Mouse (Mus musculus) heart, adult 2 months (tissue): ENCODE measurements around the gene Cst11. TPM values are rescaled to one million over a fixed set of nuclear protein-coding genes. Genes with fewer than 3 reads are reported as not detected.

Source experiments
- DNase-seq, 2 experiments: peaks; one replicate each; pipeline ENCODE4 v3.0.0; 2021
- H3K27ac ChIP-seq: fragments of 200-600 bp; 2 replicates; pipeline ENCODE4 v1.8.1; 2022
- H3K27me3 ChIP-seq: fragments of 200-500 bp; 2 replicates; pipeline ENCODE4 v1.6.1; 2012; ENCODE audit warnings: mild to moderate bottlenecking, low read length, inconsistent platforms, mixed read lengths; ENCODE audit not compliant: control insufficient read depth, insufficient read depth
- H3K36me3 ChIP-seq: fragments of 200-500 bp; 2 replicates; pipeline ENCODE4 v1.6.1; 2012; ENCODE audit warnings: low read length, inconsistent platforms; ENCODE audit not compliant: control insufficient read depth, insufficient read depth
- H3K4me1 ChIP-seq: fragments of 200-500 bp; 2 replicates; pipeline ENCODE4 v1.6.1; 2011; ENCODE audit warnings: low read length; ENCODE audit not compliant: control insufficient read depth, insufficient read depth
- H3K4me3 ChIP-seq: fragments of 200-600 bp; 2 replicates; pipeline ENCODE4 v1.8.1; 2022
- H3K79me2 ChIP-seq: fragments of 200-500 bp; replicated peaks from 2 replicates; pipeline ENCODE4 v1.6.1; 2012; ENCODE audit warnings: mild to moderate bottlenecking, inconsistent platforms, low read length, moderate library complexity, mixed read lengths; ENCODE audit not compliant: control insufficient read depth, insufficient read depth
- H3K9ac ChIP-seq: fragments of 200-500 bp; 2 replicates; pipeline ENCODE4 v1.6.1; 2012; ENCODE audit warnings: low read depth, mild to moderate bottlenecking, control low read depth, inconsistent platforms, low read length, mixed read lengths
- CTCF ChIP-seq: fragments of 200-600 bp; IDR thresholded peaks from 2 replicates; pipeline ENCODE4 v1.8.1; 2022; ENCODE audit warnings: antibody characterized with exemption, mild to moderate bottlenecking, moderate library complexity
- EP300 ChIP-seq: fragments of 200-500 bp; IDR thresholded peaks from 2 replicates; pipeline ENCODE4 v1.6.1; 2011; ENCODE audit warnings: low read depth, low read length, control low read depth; ENCODE audit not compliant: insufficient read depth
- POLR2A ChIP-seq: fragments of 200-500 bp; IDR thresholded peaks from 2 replicates; pipeline ENCODE4 v1.6.1; 2011; ENCODE audit warnings: mild to moderate bottlenecking, low read depth, low read length, control low read depth; ENCODE audit not compliant: insufficient read depth
- WGBS: fragments of 180-500 bp; shearing (Covaris S2); methylation state at CpG from one replicate; pipeline ENCODE4 v1.1.7; 2018; 5-methylcytosine and 5-hydroxymethylcytosine counted together
- intact Hi-C: fragments of 180-260 bp; cut with DNase I; formaldehyde crosslinking; loops from one replicate; pipeline ENCODE4 v1.15.1; 2025
- polyA plus RNA-seq: library from polyadenylated mRNA; depleted of rRNA; stranded (reverse); fragments of >200 nt; gene quantifications from 2 replicates; pipeline ENCODE4 v1.2.3, GENCODE M21; 2012
- total RNA-seq, 2 experiments: library from RNA; stranded (reverse); gene quantifications; 2 replicates each; pipeline ENCODE4 v1.2.3; 2021

The Cst11 gene
- total and polyA plus RNA-seq, 3 experiments = not detected

GRCm38 (mm10) chr2:148781709-148782108 lies 10.4 kb upstream of the Cst11 start, which contains the start of gene 8030411F24Rik:
TSS of gene 8030411F24Rik (plus strand) at chr2:148782009.
- TF ChIP-seq EP300 = no peak
- no peak for TF ChIP-seq POLR2A
- no peak for TF ChIP-seq CTCF
- Histone ChIP-seq H3K27ac (no peak within 1 kb of the TSS), H3K36me3 (no peaks in the 10 kb centered on the region), H3K27me3 (no peaks in the 10 kb centered on the region), H3K4me3 (no peak within 1 kb of the TSS), H3K9ac (no peak within 1 kb of the TSS), H3K4me1 (no peaks in the 10 kb centered on the region), H3K79me2 (no peaks in the 10 kb centered on the region)
- 8% methylated on average over 1 of the region's 1 CpGs for WGBS
- intact Hi-C loops = no loop called here
- no peak for DNase-seq

- Histone ChIP-seq H3K27me3 (no peaks in the 10 kb centered on the region), H3K79me2 (no peaks in the 10 kb centered on the region), H3K36me3 (no peaks in the 10 kb centered on the region), H3K4me3 (no peak overlapping the region), H3K9ac (no peak overlapping the region), H3K4me1 (no peaks in the 10 kb centered on the region), H3K27ac (no peak overlapping the region)
- WGBS = 100% methylated on average over 1 of the region's 1 CpGs
- no peak for DNase-seq
- TF ChIP-seq EP300 (no peak), CTCF (no peak), POLR2A (no peak)
- intact Hi-C loops = no loop called here
Measured at GRCm38 (mm10) chr2:148763648-148764388, 7.5 kb downstream of the Cst11 start.

GRCm38 (mm10) chr2:148754310-148754846 lies 16.9 kb downstream of the Cst11 start:
- intact Hi-C loops = loop anchor here (5.0 kb wide), 1 partner anchor 98 kb away; no protein-coding TSS in a partner anchor
- 60% methylated on average over 1 of the region's 1 CpGs for WGBS
- no peak overlapping the region for H3K27ac ChIP-seq

GRCm38 (mm10) chr2:148751893-148752813 lies 19.1 kb downstream of the Cst11 start:
- intact Hi-C loops = loop anchor here (1.0 to 5.0 kb wide), 2 partner anchors 100 to 150 kb away; no protein-coding TSS in a partner anchor
- TF ChIP-seq EP300 = no peak
- TF ChIP-seq CTCF = peak; percentile 64
- WGBS = 13% methylated on average over 15 of the region's 15 CpGs
- peak; percentile 64 to 66 for DNase-seq
- Histone ChIP-seq H3K4me3 (peak overlapping the region; percentile 53), H3K27me3 (no peaks in the 10 kb centered on the region; the same call in 1 of the 2 replicates), H3K36me3 (no peaks in the 10 kb centered on the region), H3K79me2 (no peaks in the 10 kb centered on the region), H3K27ac (no peak overlapping the region), H3K9ac (no peak overlapping the region), H3K4me1 (no peaks in the 10 kb centered on the region)

More at GRCm38 (mm10) chr2:148754310-148754846, 16.9 kb downstream of the Cst11 start:
- Histone ChIP-seq H3K9ac (no peak overlapping the region), H3K4me1 (no peaks in the 10 kb centered on the region), H3K4me3 (no peak overlapping the region), H3K36me3 (no peaks in the 10 kb centered on the region), H3K27me3 (no peaks in the 10 kb centered on the region; the same call in 1 of the 2 replicates), H3K79me2 (no peaks in the 10 kb centered on the region)
- TF ChIP-seq CTCF (no peak), EP300 (no peak), POLR2A (no peak)
- no peak for DNase-seq

GRCm38 (mm10) chr2:148750058-148750457 lies 21.2 kb downstream of the Cst11 start, which contains the start of gene Cstl1:
TSS of gene Cstl1 (plus strand) at chr2:148750358.
- intact Hi-C loops = loop anchor here (5.0 kb wide), 1 partner anchor 102 kb away; no protein-coding TSS in a partner anchor
- Histone ChIP-seq H3K4me3 (no peak within 1 kb of the TSS), H3K9ac (no peak within 1 kb of the TSS), H3K36me3 (no peaks in the 10 kb centered on the region), H3K79me2 (no peaks in the 10 kb centered on the region), H3K27ac (no peak within 1 kb of the TSS), H3K27me3 (no peaks in the 10 kb centered on the region), H3K4me1 (no peaks in the 10 kb centered on the region)
- no peak for TF ChIP-seq CTCF
- TF ChIP-seq POLR2A = no peak
- no peak for TF ChIP-seq EP300
- 76% methylated on average over 1 of the region's 1 CpGs for whole genome bisulfite sequencing
- no peak for DNase-seq
